Mouse (Mus musculus) liver, embryonic 16.5 days (tissue): ENCODE measurements around the gene Lrrc2. TPM values are rescaled to one million over a fixed set of nuclear protein-coding genes. Genes with fewer than 3 reads are reported as not detected.

Experiments
- ATAC-seq: fragments of 200-750 bp; cut with Nextera tagmentation; 2 replicates; pipeline ENCODE4 v1.8.0; 2017; ENCODE audit warnings: low read depth, mild to moderate bottlenecking, moderate number of reproducible peaks, moderate library complexity
- H3K27ac ChIP-seq: fragments of 300-500 bp; sonication (generic); 2 replicates; pipeline ENCODE4 v1.5.1; 2014; ENCODE audit warnings: mild to moderate bottlenecking, low read length
- H3K27me3 ChIP-seq: fragments of 300-500 bp; sonication (generic); 2 replicates; pipeline ENCODE4 v1.6.1; 2014; ENCODE audit warnings: low read depth, low read length, mixed read lengths; ENCODE audit not compliant: control insufficient read depth, insufficient read depth
- H3K36me3 ChIP-seq: fragments of 300-500 bp; sonication (generic); 2 replicates; pipeline ENCODE4 v1.6.1; 2014; ENCODE audit warnings: mild to moderate bottlenecking; ENCODE audit not compliant: control insufficient read depth, insufficient read depth
- H3K4me1 ChIP-seq: fragments of 300-500 bp; sonication (generic); 2 replicates; pipeline ENCODE4 v1.6.1; 2014; ENCODE audit warnings: low read depth, low read length, mixed read lengths; ENCODE audit not compliant: control insufficient read depth
- H3K4me2 ChIP-seq: fragments of 300-500 bp; sonication (generic); 2 replicates; pipeline ENCODE4 v1.6.1; 2014; ENCODE audit warnings: low read depth, low read length, mixed read lengths
- H3K4me3 ChIP-seq: fragments of 300-500 bp; sonication (generic); 2 replicates; pipeline ENCODE4 v1.5.1; 2014; ENCODE audit warnings: low read depth, mild to moderate bottlenecking, low read length
- H3K9ac ChIP-seq: fragments of 300-500 bp; sonication (generic); 2 replicates; pipeline ENCODE4 v1.6.1; 2014; ENCODE audit warnings: low read depth, low read length
- H3K9me3 ChIP-seq: fragments of 300-500 bp; sonication (generic); replicated peaks from 2 replicates; pipeline ENCODE4 v1.6.1; 2016; ENCODE audit warnings: low read length; ENCODE audit not compliant: control insufficient read depth
- WGBS: fragments of 180-500 bp; shearing (Covaris S2); extraction: QIAGEN DNeasy Blood & Tissue Kit; methylation state at CpG from one replicate; pipeline ENCODE4 v1.1.7; 2014; ENCODE audit not compliant: insufficient replicate concordance; 5-methylcytosine and 5-hydroxymethylcytosine counted together
- polyA plus RNA-seq: library from polyadenylated mRNA; unstranded; fragments of >200 nt; fragmentation: Nextera tagmentation; extraction: Ambion mirVana; gene quantifications from 2 replicates; pipeline ENCODE4 v1.2.1, GENCODE M21; 2015

The Lrrc2 gene
- polyA plus RNA-seq, 1 experiment from 2014 or later: 0.44 TPM

DNA sequence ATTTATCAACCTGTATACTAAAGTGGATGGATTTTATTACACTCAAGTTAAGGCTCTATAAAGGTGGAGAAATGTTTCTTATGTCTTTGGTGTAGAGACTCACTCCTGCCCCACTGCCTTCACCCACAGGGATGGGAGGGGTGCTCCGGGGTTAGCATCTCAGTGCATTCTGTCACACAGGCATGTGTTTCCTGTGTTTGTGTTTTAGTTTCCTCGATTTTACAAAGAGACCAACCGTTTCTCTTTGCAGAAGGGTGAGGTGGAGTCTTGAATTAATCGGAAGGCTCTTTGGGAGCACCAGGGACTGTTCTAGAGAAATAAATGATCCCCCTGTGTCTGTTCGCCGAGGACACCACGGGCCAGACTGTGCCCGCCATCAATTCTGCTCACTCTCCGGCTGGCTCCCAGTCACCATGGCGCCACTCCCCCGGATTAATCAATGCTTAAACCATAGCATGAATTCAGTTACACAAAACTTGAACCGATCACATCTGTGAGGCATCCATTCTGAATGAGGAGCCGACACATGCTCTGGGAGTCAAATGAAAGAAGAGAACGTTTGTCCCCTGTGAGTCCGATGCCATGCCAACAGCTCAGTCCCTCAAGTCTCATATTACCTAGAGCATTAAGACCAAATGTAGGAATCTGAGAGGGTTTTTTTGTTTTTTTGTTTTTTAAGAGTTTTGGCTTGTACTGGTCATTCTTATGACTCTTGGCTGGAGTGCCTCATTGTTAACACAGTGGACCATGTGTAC lies 30.5 kb upstream of the Lrrc2 start:
- no peaks in the 10 kb centered on the region for H3K27me3 ChIP-seq
- H3K27ac ChIP-seq: no peak overlapping the region
- no peak for ATAC-seq
- 46% methylated on average over 15 of the region's 15 CpGs for WGBS
- no peak overlapping the region for H3K9ac ChIP-seq
- no peak overlapping the region for H3K4me2 ChIP-seq
- no peak overlapping the region for H3K4me3 ChIP-seq
- H3K9me3 ChIP-seq: no peaks in the 10 kb centered on the region
- H3K4me1 ChIP-seq: no peaks in the 10 kb centered on the region
- H3K36me3 ChIP-seq: no peaks in the 10 kb centered on the region

DNA sequence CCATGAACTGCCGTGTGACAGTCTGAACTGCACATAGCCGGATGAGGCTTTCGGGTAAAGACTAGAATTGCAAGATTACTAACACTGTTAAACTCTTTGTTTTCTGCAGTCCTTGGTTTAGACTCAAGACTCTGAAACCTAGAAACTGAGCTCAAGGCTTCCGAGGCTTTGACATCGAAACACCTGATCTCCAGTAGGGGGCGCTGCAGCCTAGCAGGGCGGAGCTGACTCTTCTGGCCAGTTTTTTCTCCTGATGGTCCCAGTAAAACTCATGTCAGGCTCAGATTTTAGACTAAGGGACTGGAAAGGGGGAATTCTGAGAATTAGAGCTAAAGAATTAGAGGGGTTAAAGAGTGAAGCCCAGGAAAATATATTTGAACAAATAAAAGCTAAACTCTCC lies 28.6 kb upstream of the Lrrc2 start:
- H3K4me3 ChIP-seq: no peak overlapping the region
- no peak overlapping the region for H3K9ac ChIP-seq
- no peaks in the 10 kb centered on the region for H3K27me3 ChIP-seq
- H3K9me3 ChIP-seq: no peaks in the 10 kb centered on the region
- no peak overlapping the region for H3K4me2 ChIP-seq
- H3K27ac ChIP-seq: no peak overlapping the region
- H3K4me1 ChIP-seq: no peaks in the 10 kb centered on the region
- WGBS: 12% methylated on average over 7 of the region's 7 CpGs
- no peak for ATAC-seq
- H3K36me3 ChIP-seq: no peaks in the 10 kb centered on the region

DNA sequence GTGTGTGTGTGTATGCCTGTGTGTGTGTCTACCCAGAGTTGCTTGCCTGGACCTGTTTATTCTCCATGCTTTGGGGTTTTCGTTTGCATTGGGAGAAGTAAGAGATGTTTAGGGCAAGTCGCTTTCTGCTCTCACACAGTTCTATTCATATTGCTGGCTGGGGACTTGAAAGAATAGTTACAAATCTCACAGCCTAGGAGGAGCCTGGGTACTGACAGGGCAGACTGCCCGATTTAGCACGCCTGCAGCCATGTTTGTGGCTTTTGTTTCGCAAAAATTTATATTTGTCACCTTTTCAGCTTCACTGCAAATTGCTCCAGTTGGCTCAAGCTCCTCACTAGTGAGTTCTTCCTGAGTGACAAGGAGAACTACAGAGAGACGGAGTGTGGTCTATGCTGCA lies 19.8 kb upstream of the Lrrc2 start:
- Histone ChIP-seq H3K9me3 (no peaks in the 10 kb centered on the region), H3K9ac (no peak overlapping the region), H3K4me3 (no peak overlapping the region), H3K27me3 (no peaks in the 10 kb centered on the region), H3K27ac (no peak overlapping the region), H3K36me3 (no peaks in the 10 kb centered on the region), H3K4me2 (no peak overlapping the region), H3K4me1 (no peaks in the 10 kb centered on the region)
- WGBS: 59% methylated on average over 6 of the region's 6 CpGs
- no peak for ATAC-seq

DNA sequence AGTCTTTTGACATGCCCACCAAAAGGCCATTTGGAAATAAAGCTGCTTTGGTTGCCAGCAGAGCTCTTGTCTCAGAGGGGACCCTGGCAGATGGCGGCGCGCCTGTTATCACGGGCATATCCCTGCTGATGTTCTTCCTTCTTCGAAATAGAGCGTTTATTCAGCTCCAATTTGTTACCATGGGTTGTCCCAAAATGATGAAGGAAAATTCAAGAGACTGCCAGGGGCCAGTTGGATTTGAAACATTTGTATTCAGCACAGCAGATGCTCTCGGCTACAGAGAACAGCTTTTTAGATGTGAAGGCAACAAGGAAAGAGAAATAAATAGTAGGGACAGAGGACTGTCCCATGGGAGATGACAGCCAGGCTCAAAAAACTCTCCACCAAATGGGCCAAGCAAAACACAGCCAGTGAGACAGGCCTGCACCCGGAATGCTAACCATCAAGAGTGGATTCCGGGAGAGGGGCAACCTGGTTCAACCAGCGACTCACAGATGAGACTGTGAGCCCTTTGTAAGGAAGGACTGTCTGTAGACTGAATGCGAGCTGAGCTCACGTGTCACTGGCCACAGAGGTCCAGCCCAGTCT lies 17.4 kb upstream of the Lrrc2 start:
- Histone ChIP-seq H3K27me3 (no peaks in the 10 kb centered on the region), H3K4me2 (no peak overlapping the region), H3K4me1 (no peaks in the 10 kb centered on the region; the same call in 1 of the 2 replicates), H3K36me3 (no peaks in the 10 kb centered on the region), H3K9me3 (no peaks in the 10 kb centered on the region), H3K27ac (no peak overlapping the region), H3K4me3 (no peak overlapping the region), H3K9ac (no peak overlapping the region)
- ATAC-seq: no peak
- WGBS: 70% methylated on average over 12 of the region's 12 CpGs

DNA sequence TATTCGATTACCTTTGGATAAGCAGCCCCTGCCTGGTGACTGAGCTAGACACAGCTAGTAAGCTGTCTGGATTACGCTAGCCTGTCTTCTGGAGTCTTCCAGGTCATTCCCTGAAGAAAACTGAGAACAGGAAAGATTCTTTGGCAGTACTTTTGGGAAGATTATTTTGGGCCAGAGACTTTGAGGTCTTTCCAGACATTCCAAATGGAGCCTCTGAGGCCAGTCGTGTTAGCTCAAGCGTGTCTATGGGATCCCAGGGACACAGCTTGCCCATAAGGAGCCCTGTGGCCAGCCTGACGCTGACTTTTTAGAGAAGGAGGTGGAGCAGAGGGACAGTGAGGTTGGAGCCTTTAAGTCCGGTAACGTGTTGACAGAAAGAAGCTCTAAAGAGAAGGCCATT lies 15.4 kb upstream of the Lrrc2 start:
- 72% methylated on average over 7 of the region's 7 CpGs for WGBS
- H3K4me1 ChIP-seq: no peaks in the 10 kb centered on the region; the same call in 1 of the 2 replicates

DNA sequence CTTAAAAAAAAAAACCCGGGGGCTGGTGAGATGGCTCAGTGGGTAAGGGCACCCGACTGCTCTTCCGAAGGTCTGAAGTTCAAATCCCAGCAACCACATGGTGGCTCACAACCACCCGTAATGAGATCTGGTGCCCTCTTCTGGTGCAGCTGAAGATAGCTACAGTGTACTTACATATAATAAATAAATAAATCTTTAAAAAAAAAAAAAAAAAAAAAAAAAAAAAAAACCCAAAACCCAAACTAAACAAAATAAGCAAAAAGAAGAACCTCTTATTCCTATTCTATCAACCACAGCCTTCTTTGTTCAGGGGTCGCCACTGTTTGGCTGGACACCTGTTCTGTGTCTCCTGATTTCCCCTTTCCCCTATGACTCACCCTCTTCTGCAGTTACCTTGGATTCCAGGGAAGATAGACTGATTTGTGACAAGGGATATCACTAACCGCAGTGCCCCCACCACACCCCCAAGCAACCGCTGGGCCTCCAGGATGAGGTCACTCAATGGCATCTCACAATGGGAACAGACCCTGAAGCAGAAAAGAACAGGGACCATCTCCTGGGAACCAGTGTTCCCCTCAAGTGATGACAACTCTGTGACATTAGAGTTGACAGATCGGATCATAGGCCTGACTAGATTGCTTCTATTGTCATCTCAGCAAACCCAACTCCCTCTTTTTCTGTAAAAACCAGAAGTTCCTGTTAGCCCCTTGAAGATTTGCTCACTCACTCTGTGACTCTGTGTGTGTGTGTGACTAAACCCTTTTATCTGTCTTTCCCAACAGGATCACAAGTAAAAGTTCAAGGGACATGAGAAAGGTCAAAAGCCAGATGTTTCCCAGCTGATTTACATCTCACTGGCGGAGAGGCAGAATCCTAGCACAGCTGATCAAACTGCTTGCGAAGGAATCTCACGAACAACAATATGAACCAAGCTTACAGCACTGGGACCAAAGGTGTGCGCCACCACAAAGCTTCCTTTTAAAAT lies 13.5 kb upstream of the Lrrc2 start:
- WGBS: 49% methylated on average over 12 of the region's 12 CpGs
- Histone ChIP-seq H3K27me3 (no peaks in the 10 kb centered on the region), H3K9ac (no peak overlapping the region), H3K4me2 (no peak overlapping the region), H3K36me3 (no peaks in the 10 kb centered on the region), H3K9me3 (no peaks in the 10 kb centered on the region), H3K4me1 (no peaks in the 10 kb centered on the region; the same call in 1 of the 2 replicates), H3K27ac (no peak overlapping the region), H3K4me3 (no peak overlapping the region)
- no peak for ATAC-seq

More for the DNA sequence above, 15.4 kb upstream of the Lrrc2 start:
- Histone ChIP-seq H3K9me3 (no peaks in the 10 kb centered on the region), H3K9ac (no peak overlapping the region), H3K4me3 (no peak overlapping the region), H3K27ac (no peak overlapping the region), H3K27me3 (no peaks in the 10 kb centered on the region), H3K36me3 (no peaks in the 10 kb centered on the region), H3K4me2 (no peak overlapping the region)
- ATAC-seq: no peak

DNA sequence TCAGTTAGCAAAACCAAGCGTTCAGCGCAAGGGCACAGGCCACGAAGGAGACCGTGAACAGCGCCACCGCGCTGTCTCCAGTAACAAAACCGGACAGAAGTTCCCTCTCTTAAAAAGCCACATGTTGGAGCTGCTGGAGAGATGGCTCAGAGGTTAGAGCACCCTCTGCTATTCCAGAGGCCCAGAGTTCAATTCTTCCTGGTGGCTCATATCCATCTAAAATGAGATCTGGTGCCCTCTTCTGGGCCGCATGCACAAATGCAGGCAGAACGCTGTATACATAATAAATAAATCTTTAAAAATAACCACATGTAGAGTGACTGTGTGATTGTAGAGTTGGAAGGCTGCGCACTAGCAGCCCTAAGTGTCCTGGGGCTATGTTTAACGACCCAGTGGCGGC lies 7.1 kb upstream of the Lrrc2 start:
- Histone ChIP-seq H3K27ac (no peak overlapping the region), H3K9ac (no peak overlapping the region), H3K4me2 (no peak overlapping the region), H3K9me3 (no peaks in the 10 kb centered on the region), H3K4me1 (no peaks in the 10 kb centered on the region), H3K27me3 (peaks cover 28% of the 10 kb centered on the region), H3K36me3 (no peaks in the 10 kb centered on the region), H3K4me3 (no peak overlapping the region)
- ATAC-seq: no peak
- WGBS: 29% methylated on average over 13 of the region's 13 CpGs

DNA sequence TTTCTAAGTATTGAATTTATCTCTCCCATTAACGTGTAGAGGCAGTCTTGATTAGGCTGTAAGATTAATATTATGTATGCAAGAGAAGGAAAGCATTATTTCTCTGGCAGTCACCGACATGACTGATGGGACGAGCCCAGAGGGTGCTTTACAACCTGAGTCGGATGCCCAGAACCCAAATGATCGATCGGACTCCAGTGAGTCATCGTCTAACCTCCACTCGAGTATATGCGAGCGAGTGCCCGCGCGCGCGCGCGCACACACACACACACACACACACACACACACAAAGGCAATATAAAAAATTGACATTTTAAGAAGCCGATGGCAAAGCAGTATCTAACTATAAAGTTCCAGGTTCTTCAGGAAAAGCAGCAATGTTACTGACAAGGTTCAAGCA lies 6.0 kb upstream of the Lrrc2 start:
- 17% methylated on average over 18 of the region's 18 CpGs for WGBS
- no peak overlapping the region for H3K4me2 ChIP-seq

More for the DNA sequence above, 6.0 kb upstream of the Lrrc2 start:
- Histone ChIP-seq H3K4me3 (no peak overlapping the region), H3K9me3 (no peaks in the 10 kb centered on the region), H3K36me3 (no peaks in the 10 kb centered on the region), H3K27me3 (peaks cover 28% of the 10 kb centered on the region), H3K4me1 (no peaks in the 10 kb centered on the region), H3K27ac (no peak overlapping the region), H3K9ac (no peak overlapping the region)
- ATAC-seq: no peak
